Mouse (Mus musculus) lung, postnatal 0 days (tissue): ENCODE data around the gene Apoc4. TPM values are rescaled to one million over a fixed set of nuclear protein-coding genes. Genes with fewer than 3 reads are reported as not detected.

Source experiments
- ATAC-seq: fragments of 200-750 bp; cut with Nextera tagmentation; 2 replicates; pipeline ENCODE4 v1.8.0; 2017; ENCODE audit warnings: moderate library complexity
- DNase-seq: peaks from one replicate; pipeline ENCODE4 v3.0.0-alpha.2; 2016; ENCODE audit warnings: low spot score
- H3K27ac ChIP-seq: fragments of 300-500 bp; sonication (generic); 2 replicates; pipeline ENCODE4 v1.5.1; 2014; ENCODE audit warnings: antibody characterized with exemption, mild to moderate bottlenecking, low read length, mixed read lengths
- H3K27me3 ChIP-seq: fragments of 300-500 bp; sonication (generic); replicated peaks from 2 replicates; pipeline ENCODE4 v1.6.1; 2014; ENCODE audit warnings: low read length, mixed read lengths; ENCODE audit not compliant: insufficient read depth
- H3K36me3 ChIP-seq: fragments of 300-500 bp; sonication (generic); 2 replicates; pipeline ENCODE4 v1.6.1; 2014; ENCODE audit warnings: low read length, mixed read lengths; ENCODE audit not compliant: insufficient read depth
- H3K4me1 ChIP-seq: fragments of 300-500 bp; sonication (generic); 2 replicates; pipeline ENCODE4 v1.6.1; 2014; ENCODE audit warnings: antibody characterized with exemption, low read depth, low read length, mixed read lengths; ENCODE audit not compliant: insufficient read depth
- H3K4me2 ChIP-seq: fragments of 300-500 bp; sonication (generic); replicated peaks from 2 replicates; pipeline ENCODE4 v1.6.1; 2014; ENCODE audit warnings: low read depth, mild to moderate bottlenecking, low read length, moderate library complexity, mixed read lengths
- H3K4me3 ChIP-seq: fragments of 300-500 bp; sonication (generic); 2 replicates; pipeline ENCODE4 v1.5.1; 2014; ENCODE audit warnings: low read depth, low read length
- H3K9ac ChIP-seq: fragments of 300-500 bp; sonication (generic); replicated peaks from 2 replicates; pipeline ENCODE4 v1.6.1; 2014; ENCODE audit warnings: low read depth, mild to moderate bottlenecking
- H3K9me3 ChIP-seq: fragments of 300-500 bp; sonication (generic); 2 replicates; pipeline ENCODE4 v1.6.1; 2016; ENCODE audit warnings: low read length, mixed read lengths
- CTCF ChIP-seq: IDR thresholded peaks from 2 replicates; pipeline ENCODE4 v1.5.1; 2016; ENCODE audit warnings: antibody characterized with exemption, mild to moderate bottlenecking
- EP300 ChIP-seq: IDR thresholded peaks from 2 replicates; pipeline ENCODE4 v1.6.1; 2016; ENCODE audit warnings: antibody characterized with exemption, mild to moderate bottlenecking, control low read depth
- WGBS: fragments of 180-500 bp; shearing (Covaris S2); extraction: QIAGEN DNeasy Blood & Tissue Kit; methylation state at CpG from one replicate; pipeline ENCODE4 v1.1.7; 2014; 5-methylcytosine and 5-hydroxymethylcytosine counted together
- polyA plus RNA-seq: library from polyadenylated mRNA; unstranded; fragments of >200 nt; fragmentation: Nextera tagmentation; extraction: Ambion mirVana; gene quantifications from 2 replicates; pipeline ENCODE4 v1.2.1, GENCODE M21; 2015

Gene Apoc4
- polyA plus RNA-seq, 1 experiment from 2014 or later, result 0.88 TPM

DNA sequence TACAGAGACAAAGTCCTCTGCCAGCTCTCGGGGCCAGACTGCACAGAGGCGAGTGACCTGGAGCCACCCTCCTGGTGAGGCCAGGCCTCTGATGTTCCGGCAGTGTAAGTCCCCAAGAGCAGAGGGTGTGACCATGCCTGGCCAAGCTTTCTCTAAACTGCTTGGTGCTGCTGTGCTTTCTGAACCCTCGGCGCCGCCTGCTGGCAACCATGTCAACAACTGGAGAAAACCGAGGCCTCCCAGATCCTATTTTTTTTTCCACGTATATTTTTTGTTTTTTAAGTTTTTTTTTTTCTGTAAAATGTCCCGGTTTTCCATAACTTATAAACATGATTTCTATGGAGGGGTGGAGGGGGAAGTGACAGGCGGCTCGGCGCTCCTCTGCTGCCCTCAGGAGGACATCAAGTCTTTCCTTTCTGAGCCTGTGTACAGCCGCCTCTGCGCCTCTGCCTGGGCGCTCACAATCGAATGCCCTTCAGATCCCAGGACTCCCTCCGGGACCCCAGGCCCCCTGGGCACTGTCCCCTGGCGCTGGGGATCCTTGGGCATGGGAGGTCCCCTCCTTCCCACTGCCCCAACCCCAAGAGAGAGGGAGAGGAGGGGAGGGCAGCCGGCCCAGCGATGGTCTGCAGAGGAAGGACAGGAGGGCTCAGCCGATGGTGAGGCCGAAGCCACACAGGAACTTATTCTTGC is 19.9 kb upstream of the Apoc4 start:
- peak; percentile 85 for TF ChIP-seq CTCF
- peak; percentile 19; the same call in 1 of the 2 replicates for TF ChIP-seq EP300
- DNase-seq (peak; percentile 94), ATAC-seq (peak; percentile 84)
- H3K27ac ChIP-seq, result 0 out of 2 replicates have a peak overlapping the region, but pooled peaks have one; percentile 40
- no peak overlapping the region for H3K9ac ChIP-seq
- H3K36me3 ChIP-seq, result no peaks in the 10 kb centered on the region
- no peak overlapping the region; the same call in 1 of the 2 replicates for H3K4me2 ChIP-seq
- no peaks in the 10 kb centered on the region for H3K27me3 ChIP-seq
- H3K4me1 ChIP-seq, result peaks cover 13% of the 10 kb centered on the region; the same call in 1 of the 2 replicates
- H3K9me3 ChIP-seq, result no peaks in the 10 kb centered on the region
- no peak overlapping the region for H3K4me3 ChIP-seq
- WGBS, result 30% methylated on average over 22 of the region's 22 CpGs

DNA sequence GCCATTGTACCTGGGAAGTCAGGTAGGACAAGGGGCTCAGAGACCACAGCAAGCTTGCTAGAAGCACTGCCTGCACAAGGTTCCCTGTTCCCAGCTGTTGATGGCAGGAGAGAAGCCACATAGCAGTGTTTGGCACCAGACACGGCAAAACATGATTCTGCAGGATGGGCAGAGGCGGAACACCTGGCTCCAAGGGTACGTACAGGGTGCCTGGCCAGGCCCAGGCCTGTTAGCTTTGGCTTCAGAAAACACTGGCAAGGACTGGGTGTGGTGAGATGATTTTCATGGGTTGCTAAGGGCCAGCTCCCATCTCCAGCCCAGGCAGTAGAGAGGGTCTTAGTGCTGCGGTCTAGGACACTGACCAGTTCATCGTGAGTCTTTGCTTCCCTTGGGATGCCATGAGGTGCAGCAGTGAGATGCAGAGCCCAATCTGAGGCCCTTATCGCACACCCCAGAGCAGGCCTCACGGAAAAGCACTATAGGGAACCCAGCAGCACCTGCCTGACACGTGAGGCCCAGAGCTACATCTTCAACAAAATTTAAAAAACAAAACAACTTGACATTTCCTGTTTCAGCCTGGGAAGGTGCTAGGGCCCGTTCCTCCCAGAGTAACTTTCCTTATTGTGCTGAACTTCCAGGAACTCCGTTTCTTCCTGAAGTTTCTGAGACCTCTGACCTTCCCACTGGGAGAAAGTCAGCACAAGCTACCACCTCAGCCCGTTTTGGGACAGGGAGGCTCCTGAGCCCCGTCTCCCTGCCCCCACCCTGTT is 19.2 kb upstream of the Apoc4 start:
- Histone ChIP-seq H3K4me1 (peaks cover 13% of the 10 kb centered on the region; the same call in 1 of the 2 replicates), H3K9me3 (no peaks in the 10 kb centered on the region), H3K4me2 (no peak overlapping the region; the same call in 1 of the 2 replicates), H3K27me3 (no peaks in the 10 kb centered on the region), H3K4me3 (no peak overlapping the region), H3K36me3 (no peaks in the 10 kb centered on the region), H3K9ac (no peak overlapping the region), H3K27ac (0 out of 2 replicates have a peak overlapping the region, but pooled peaks have one; percentile 40)
- ATAC-seq, result no peak
- TF ChIP-seq CTCF (no peak), EP300 (no peak)
- 51% methylated on average over 12 of the region's 12 CpGs for WGBS
- peak; percentile 17 for DNase-seq

DNA sequence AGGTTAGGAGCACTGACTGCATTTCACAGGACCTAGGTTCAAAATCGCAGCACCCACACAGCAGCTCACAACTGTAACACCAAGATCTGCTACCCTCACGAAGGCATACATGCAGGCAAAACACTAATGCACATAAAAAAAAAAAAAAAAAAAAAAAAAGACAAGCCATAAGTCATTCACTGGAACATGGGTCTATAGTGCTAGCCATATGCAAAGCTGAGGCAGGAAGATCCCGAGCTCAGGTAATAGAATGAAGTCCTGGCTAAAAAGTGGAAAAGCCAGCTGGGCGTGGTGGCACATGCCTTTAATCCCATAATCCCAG is 18.5 kb upstream of the Apoc4 start:
- H3K9me3 ChIP-seq, result no peaks in the 10 kb centered on the region
- no peaks in the 10 kb centered on the region for H3K36me3 ChIP-seq
- H3K9ac ChIP-seq, result no peak overlapping the region
- H3K4me2 ChIP-seq, result no peak overlapping the region
- no peak overlapping the region for H3K27ac ChIP-seq
- WGBS, result 77% methylated on average over 4 of the region's 4 CpGs
- peaks cover 18% of the 10 kb centered on the region; the same call in 1 of the 2 replicates for H3K4me1 ChIP-seq
- no peak overlapping the region for H3K4me3 ChIP-seq
- DNase-seq (no peak), ATAC-seq (no peak)
- TF ChIP-seq EP300 (no peak), CTCF (no peak)
- no peaks in the 10 kb centered on the region for H3K27me3 ChIP-seq

DNA sequence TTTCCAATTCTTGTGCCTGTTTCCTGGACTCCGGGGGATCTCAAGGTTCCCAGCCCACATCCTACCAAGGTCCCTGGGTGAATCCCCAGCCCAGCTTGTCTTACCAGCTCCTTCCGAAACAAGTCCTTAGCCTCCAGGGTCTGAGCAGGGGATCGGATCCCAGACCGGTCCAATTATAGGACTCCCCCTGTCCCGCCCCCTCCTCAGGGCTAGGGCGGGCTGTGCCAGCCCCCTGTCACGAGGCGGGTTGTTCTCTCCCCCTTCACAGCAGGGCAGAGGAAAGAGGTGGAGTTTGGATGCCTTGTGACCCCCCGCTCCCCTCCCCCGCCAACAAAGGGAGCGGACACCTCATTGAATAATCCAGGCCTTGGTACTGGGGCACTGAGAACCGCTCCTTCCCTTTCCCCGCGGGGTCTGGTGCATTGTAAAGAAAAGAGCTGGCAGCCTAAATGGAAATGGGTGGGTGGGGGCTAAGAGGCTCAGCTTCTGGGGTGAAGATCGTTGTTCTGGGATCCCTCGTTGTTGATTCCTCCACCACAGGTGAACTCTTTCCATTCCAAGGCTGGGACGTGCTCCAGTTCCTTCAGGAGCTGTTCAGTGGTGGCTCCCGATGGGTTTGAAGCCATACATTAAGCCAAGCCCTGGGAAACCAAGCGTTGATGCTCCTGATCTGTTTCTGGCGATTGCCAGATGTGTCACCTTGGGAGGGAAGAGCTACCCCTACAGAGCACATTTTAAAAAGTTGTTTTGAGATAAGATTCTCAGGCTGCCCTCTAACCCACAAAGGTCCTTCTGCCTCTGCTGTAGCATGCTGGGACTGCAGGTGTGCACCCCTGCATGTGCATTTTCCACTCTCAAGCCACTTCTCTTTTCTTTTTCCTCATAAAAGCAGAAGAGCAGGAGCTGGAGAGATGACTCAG is 17.9 kb upstream of the Apoc4 start, which contains the start of gene Apoe:
TSS of gene Apoe (minus strand) at position 282 of the 920 bp plus-strand sequence.
- 4% methylated on average over 19 of the region's 20 CpGs for WGBS
- H3K4me1 ChIP-seq, result peaks cover 20% of the 10 kb centered on the region; the same call in 1 of the 2 replicates
- peak within 1 kb of the TSS; percentile 50 for H3K4me2 ChIP-seq
- no peaks in the 10 kb centered on the region for H3K36me3 ChIP-seq
- H3K9ac ChIP-seq, result peak within 1 kb of the TSS; percentile 39; the same call in 1 of the 2 replicates
- no peaks in the 10 kb centered on the region for H3K9me3 ChIP-seq
- H3K4me3 ChIP-seq, result peak within 1 kb of the TSS; percentile 40
- peak; percentile 72 for DNase-seq
- ATAC-seq, result peak; percentile 51
- TF ChIP-seq EP300 (no peak), CTCF (no peak)
- no peaks in the 10 kb centered on the region for H3K27me3 ChIP-seq
- peak within 1 kb of the TSS; percentile 49 for H3K27ac ChIP-seq

DNA sequence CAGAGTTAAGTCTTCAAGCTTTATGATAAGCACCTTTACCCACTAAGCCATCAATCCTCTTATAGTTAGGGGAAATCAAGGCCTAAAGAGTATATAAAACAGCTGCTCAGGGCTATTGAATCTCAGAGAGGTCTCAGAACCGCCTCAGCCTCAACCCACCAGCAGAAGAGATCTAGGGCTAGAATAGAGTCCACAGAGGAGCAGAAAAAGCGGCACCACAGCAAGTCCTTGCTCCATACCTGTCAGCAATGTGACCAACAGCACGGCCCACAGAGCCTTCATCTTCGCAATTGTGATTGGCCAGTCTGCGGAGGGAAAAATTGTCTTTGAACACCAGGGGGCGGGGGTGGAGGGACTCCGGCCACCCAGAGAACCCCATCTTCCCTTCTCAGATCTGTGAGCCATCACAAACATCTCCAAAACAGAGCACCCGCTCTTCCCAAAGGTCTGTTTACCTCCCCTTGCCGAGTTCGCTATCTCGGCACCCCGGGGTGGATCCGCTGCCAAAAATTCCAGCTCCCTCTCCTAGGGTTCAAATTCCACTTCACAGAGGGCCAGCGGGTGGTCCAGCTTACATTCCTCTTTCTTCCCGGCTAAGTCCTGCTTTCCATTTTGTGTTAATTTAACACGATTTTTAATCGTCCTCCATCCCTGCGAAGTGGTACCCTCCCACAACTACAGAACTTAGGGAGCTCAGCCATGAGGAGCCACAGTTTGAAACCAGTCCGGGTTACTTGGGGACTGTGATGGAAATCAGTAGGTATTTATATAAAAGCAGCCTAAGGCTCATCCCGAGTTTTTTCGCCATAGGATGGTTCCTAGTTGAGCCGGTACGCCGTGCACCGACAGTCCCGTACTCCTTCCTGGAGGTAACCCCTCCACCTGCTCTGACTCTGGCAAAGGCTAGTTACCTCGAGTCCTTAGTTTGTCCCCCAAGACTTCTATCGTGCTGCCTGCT is 16.9 kb upstream of the Apoc4 start:
- Histone ChIP-seq H3K27me3 (no peaks in the 10 kb centered on the region), H3K4me1 (peaks cover 20% of the 10 kb centered on the region; the same call in 1 of the 2 replicates), H3K36me3 (no peaks in the 10 kb centered on the region), H3K4me3 (peak overlapping the region; percentile 40), H3K9me3 (no peaks in the 10 kb centered on the region), H3K4me2 (peak overlapping the region; percentile 50), H3K27ac (peak overlapping the region; percentile 49; the same call in 1 of the 2 replicates), H3K9ac (peak overlapping the region; percentile 39; the same call in 1 of the 2 replicates)
- TF ChIP-seq CTCF, result peak; percentile 54
- no peak for TF ChIP-seq EP300
- ATAC-seq, result no peak
- 2% methylated on average over 28 of the region's 28 CpGs for WGBS
- peak; percentile 69 for DNase-seq
